Mouse (Mus musculus): ENCODE results near the gene Elobl. TPM values are rescaled to one million over a fixed set of nuclear protein-coding genes. Genes with fewer than 3 reads are reported as not detected.
"Not testable (repeated sequence)": the region's sequence is repeated elsewhere in the genome, so short reads cannot be mapped to it uniquely, and the experiment has no call there.

Gene Elobl
- polyA plus RNA-seq, 1 experiment, result not detected

DNA sequence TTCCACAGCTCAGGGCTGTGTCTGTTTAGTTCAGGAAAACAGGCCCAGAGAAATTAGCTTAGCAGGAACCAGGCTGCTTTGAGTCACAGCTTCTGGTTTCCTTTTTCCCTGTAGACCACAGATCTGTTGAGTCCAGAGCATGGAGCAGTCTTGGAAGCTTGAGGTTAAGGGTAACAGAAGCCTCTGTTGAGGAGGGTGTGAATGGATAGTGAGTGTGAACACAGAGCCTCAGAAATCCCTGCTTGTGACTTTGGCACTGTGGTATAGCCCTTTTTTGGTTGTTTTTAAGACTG, 33.7 kb upstream of the Elobl start:
- Histone ChIP-seq H3K79me2 (ENCODE audit: control insufficient read depth, insufficient read depth) (peaks cover 39% of the 10 kb centered on the region), H3K79me3 (ENCODE audit: low read depth) (peaks cover 18% of the 10 kb centered on the region), H3K27me3 (ENCODE audit: control insufficient read depth, insufficient read depth, insufficient read length) (no peaks in the 10 kb centered on the region), H3K4me3 (ENCODE audit: insufficient read depth, poor library complexity, severe bottlenecking) (peak overlapping the region; percentile 43), H3ac (ENCODE audit: control insufficient read depth, insufficient read length, low read depth) (peak overlapping the region; percentile 33), H3K36me3 (ENCODE audit: control insufficient read depth, insufficient read depth) (no peaks in the 10 kb centered on the region)
- no peak for TF ChIP-seq CTCF (IDR thresholded peaks at IDR 0.05; ENCODE audit: control insufficient read depth, insufficient read depth, insufficient read length)
- no peak for TF ChIP-seq FOSL1 (IDR thresholded peaks at IDR 0.05; ENCODE audit: insufficient read depth, low read length, poor library complexity, severe bottlenecking)
- no peak for TF ChIP-seq USF1 (IDR thresholded peaks at IDR 0.05; ENCODE audit: low read depth)
- no peak for TF ChIP-seq MYOG (IDR thresholded peaks at IDR 0.05; ENCODE audit: control insufficient read depth, extremely low read depth, insufficient read length)
- TF ChIP-seq MAX (IDR thresholded peaks at IDR 0.05), result no peak

- Histone ChIP-seq H3K79me3 (ENCODE audit: low read depth) (peaks cover 18% of the 10 kb centered on the region), H3K4me3 (ENCODE audit: insufficient read depth, poor library complexity, severe bottlenecking) (peak overlapping the region; percentile 43), H3K27me3 (ENCODE audit: control insufficient read depth, insufficient read depth, insufficient read length) (no peaks in the 10 kb centered on the region), H3K79me2 (ENCODE audit: control insufficient read depth, insufficient read depth) (peaks cover 39% of the 10 kb centered on the region), H3ac (ENCODE audit: control insufficient read depth, insufficient read length, low read depth) (peak overlapping the region; percentile 33), H3K36me3 (ENCODE audit: control insufficient read depth, insufficient read depth) (no peaks in the 10 kb centered on the region)
- no peak for TF ChIP-seq MYOD1 (IDR thresholded peaks at IDR 0.05; ENCODE audit: control insufficient read depth, insufficient read length, low read depth)
- no peak for TF ChIP-seq CEBPB (IDR thresholded peaks at IDR 0.05; ENCODE audit: low read depth)
- TF ChIP-seq MAX (IDR thresholded peaks at IDR 0.05), result no peak
- TF ChIP-seq CTCF (IDR thresholded peaks at IDR 0.05; ENCODE audit: control insufficient read depth, insufficient read depth, insufficient read length), result no peak
- TF ChIP-seq USF1 (IDR thresholded peaks at IDR 0.05; ENCODE audit: low read depth), result no peak
- TF ChIP-seq MYOG (IDR thresholded peaks at IDR 0.05; ENCODE audit: control insufficient read depth, extremely low read depth, insufficient read length), result no peak
- no peak for TF ChIP-seq FOSL1 (IDR thresholded peaks at IDR 0.05; ENCODE audit: insufficient read depth, low read length, poor library complexity, severe bottlenecking)
Observed at GRCm38 (mm10) chr11:88999723-89000526, 33.2 kb upstream of the Elobl start.

DNA sequence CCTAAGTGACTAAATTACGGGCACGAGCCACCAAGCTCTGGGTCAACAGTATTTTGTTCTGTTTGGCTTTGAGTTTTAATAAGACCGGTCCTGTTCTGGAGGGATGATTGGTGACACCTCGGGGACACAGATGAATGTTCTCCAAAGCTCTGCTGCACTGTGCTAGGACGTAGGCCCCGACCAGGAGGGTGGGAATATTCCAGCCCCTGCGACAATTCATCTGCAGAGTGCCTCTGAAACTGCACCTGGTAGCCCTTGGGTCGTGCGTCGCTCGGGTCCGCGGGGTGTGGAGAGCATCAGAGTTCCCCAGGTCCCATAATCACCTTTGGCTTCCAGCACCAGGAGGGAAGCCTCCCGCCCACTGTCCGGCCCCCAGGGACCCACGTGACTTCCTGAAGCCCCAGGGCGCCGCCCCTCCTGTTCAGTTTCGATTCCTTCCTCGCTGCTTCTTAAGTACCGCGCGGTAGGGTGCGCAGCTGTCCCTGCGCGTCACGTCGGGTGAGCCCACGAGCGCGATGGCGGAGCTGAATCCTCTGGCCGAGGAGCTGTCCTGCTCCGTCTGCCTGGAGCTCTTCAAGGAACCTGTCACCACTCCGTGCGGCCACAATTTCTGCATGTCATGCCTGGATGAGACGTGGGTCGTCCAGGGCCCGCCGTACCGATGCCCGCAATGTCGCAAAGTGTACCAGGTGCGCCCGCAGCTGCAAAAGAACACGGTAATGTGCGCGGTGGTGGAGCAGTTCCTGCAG, 32.4 kb upstream of the Elobl start, which contains the start of gene Trim25:
Gene Trim25, plus strand, starts transcription at position 403 of the 749 bp plus-strand sequence.
- peaks cover 18% of the 10 kb centered on the region for H3K79me3 ChIP-seq (ENCODE audit: low read depth)
- peaks cover 39% of the 10 kb centered on the region for H3K79me2 ChIP-seq (ENCODE audit: control insufficient read depth, insufficient read depth)
- H3ac ChIP-seq (ENCODE audit: control insufficient read depth, insufficient read length, low read depth), result peak within 1 kb of the TSS; percentile 33
- H3K27me3 ChIP-seq (ENCODE audit: control insufficient read depth, insufficient read depth, insufficient read length), result no peaks in the 10 kb centered on the region
- H3K4me3 ChIP-seq (ENCODE audit: insufficient read depth, poor library complexity, severe bottlenecking), result peak within 1 kb of the TSS; percentile 43
- no peaks in the 10 kb centered on the region for H3K36me3 ChIP-seq (ENCODE audit: control insufficient read depth, insufficient read depth)
- TF ChIP-seq MAX (IDR thresholded peaks at IDR 0.05) (no peak), MYOD1 (IDR thresholded peaks at IDR 0.05; ENCODE audit: control insufficient read depth, insufficient read length, low read depth) (peak; percentile 38), CTCF (IDR thresholded peaks at IDR 0.05; ENCODE audit: control insufficient read depth, insufficient read depth, insufficient read length) (no peak), USF1 (IDR thresholded peaks at IDR 0.05; ENCODE audit: low read depth) (peak; percentile 80), FOSL1 (IDR thresholded peaks at IDR 0.05; ENCODE audit: insufficient read depth, low read length, poor library complexity, severe bottlenecking) (no peak), MYOG (IDR thresholded peaks at IDR 0.05; ENCODE audit: control insufficient read depth, extremely low read depth, insufficient read length) (no peak), CEBPB (IDR thresholded peaks at IDR 0.05; ENCODE audit: low read depth) (no peak)

GRCm38 (mm10) chr11:88998406-88998805, 31.7 kb upstream of the Elobl start:
- no peaks in the 10 kb centered on the region for H3K36me3 ChIP-seq (ENCODE audit: control insufficient read depth, insufficient read depth)
- no peak for TF ChIP-seq CEBPB (IDR thresholded peaks at IDR 0.05; ENCODE audit: low read depth)
- no peak for TF ChIP-seq MAX (IDR thresholded peaks at IDR 0.05)
- no peak for TF ChIP-seq MYOD1 (IDR thresholded peaks at IDR 0.05; ENCODE audit: control insufficient read depth, insufficient read length, low read depth)
- no peak for TF ChIP-seq USF1 (IDR thresholded peaks at IDR 0.05; ENCODE audit: low read depth)
- TF ChIP-seq FOSL1 (IDR thresholded peaks at IDR 0.05; ENCODE audit: insufficient read depth, low read length, poor library complexity, severe bottlenecking), result no peak
- TF ChIP-seq CTCF (IDR thresholded peaks at IDR 0.05; ENCODE audit: control insufficient read depth, insufficient read depth, insufficient read length), result no peak
- TF ChIP-seq MYOG (IDR thresholded peaks at IDR 0.05; ENCODE audit: control insufficient read depth, extremely low read depth, insufficient read length), result no peak
- H3K79me2 ChIP-seq (ENCODE audit: control insufficient read depth, insufficient read depth), result peaks cover 39% of the 10 kb centered on the region
- no peak overlapping the region for H3ac ChIP-seq (ENCODE audit: control insufficient read depth, insufficient read length, low read depth)
- no peak overlapping the region for H3K4me3 ChIP-seq (ENCODE audit: insufficient read depth, poor library complexity, severe bottlenecking)
- H3K27me3 ChIP-seq (ENCODE audit: control insufficient read depth, insufficient read depth, insufficient read length), result no peaks in the 10 kb centered on the region
- H3K79me3 ChIP-seq (ENCODE audit: low read depth), result peaks cover 14% of the 10 kb centered on the region

DNA sequence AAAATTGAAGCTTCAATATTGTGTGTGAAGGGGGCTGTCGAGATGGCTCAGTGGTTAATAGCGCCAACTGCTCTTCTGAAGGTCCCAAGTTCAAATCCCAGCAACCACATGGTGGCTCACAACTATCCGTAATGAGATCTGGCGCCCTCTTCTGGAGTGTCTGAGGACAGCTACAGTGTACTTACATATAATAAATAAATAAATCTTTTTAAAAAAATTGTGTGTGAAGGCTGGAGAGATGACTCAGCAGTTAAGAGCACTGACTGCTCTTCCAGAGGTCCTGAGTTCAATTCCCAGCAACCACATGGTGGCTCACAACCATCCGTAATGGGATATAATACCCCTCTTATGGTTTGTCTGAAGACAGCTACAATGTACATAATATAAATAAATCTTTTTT, 30.6 kb upstream of the Elobl start:
- H3K36me3 ChIP-seq (ENCODE audit: control insufficient read depth, insufficient read depth); H3ac ChIP-seq (ENCODE audit: control insufficient read depth, insufficient read length, low read depth); H3K4me3 ChIP-seq (ENCODE audit: insufficient read depth, poor library complexity, severe bottlenecking); H3K27me3 ChIP-seq (ENCODE audit: control insufficient read depth, insufficient read depth, insufficient read length): not testable (repeated sequence)
- H3K79me3 ChIP-seq (ENCODE audit: low read depth), result peaks cover 12% of the 10 kb centered on the region
- peaks cover 30% of the 10 kb centered on the region for H3K79me2 ChIP-seq (ENCODE audit: control insufficient read depth, insufficient read depth)
